In the genomic region with DNA sequence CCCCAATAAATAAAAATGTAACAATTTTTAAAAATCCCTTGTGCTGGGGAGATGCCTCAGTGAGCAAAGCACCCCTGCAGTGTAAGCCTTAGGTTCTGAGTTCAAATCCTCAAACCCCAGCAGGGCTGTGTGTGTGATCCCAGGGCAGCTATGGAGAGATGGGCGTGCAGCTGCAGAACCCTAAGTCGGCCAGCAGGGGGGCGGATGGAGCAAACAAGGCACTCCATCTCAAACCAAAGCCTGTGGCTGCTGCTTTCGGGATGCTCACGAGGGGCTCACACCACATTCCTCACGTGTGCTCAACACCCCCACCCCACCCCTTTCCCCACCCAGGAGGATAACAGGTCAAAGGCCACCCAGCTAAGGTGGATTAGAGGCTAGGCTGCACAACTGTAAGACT, we compare ENCODE assay signal across 8 mouse cellular contexts. TPM values are rescaled to one million over a fixed set of nuclear protein-coding genes. Genes with fewer than 3 reads are reported as not detected.
A peak's percentile ranks its signal among the peaks of the same experiment; 100 is the strongest.
DNase-seq lines count a peak whose midpoint lies in the region; ATAC-seq and TF ChIP-seq lines count a peak whose summit lies in the region.

No protein-coding gene starts in this region.

- TF ChIP-seq POLR2A in testis, adult 2 months (IDR thresholded peaks at IDR 0.05; ENCODE audit: control insufficient read depth, low read depth, low read length) = no peak

- H3K9me3 ChIP-seq in forebrain, embryonic 16.5 days (ENCODE audit: control insufficient read depth, low read length) = no peaks in the 10 kb centered on the region
- H3K9me3 ChIP-seq in limb, embryonic 13.5 days = no peaks in the 10 kb centered on the region

- peak; percentile 68 for TF ChIP-seq CTCF in testis, adult 2 months (IDR thresholded peaks at IDR 0.05; ENCODE audit: control insufficient read depth, insufficient read depth, insufficient replicate concordance, low read depth, low read length)

- H3K4me1 ChIP-seq in testis, adult 2 months (ENCODE audit: control insufficient read depth, insufficient read depth, low read length) = peaks cover 3% of the 10 kb centered on the region; the same call in 1 of the 2 replicates
- H3K4me1 ChIP-seq in forebrain, embryonic 16.5 days (replicated peaks; ENCODE audit: control insufficient read depth, insufficient read depth, low read length) = no peaks in the 10 kb centered on the region
- H3K4me1 ChIP-seq in limb, embryonic 13.5 days = peaks cover 27% of the 10 kb centered on the region

- no peaks in the 10 kb centered on the region for H3K36me3 ChIP-seq in testis, adult 2 months (ENCODE audit: control insufficient read depth, insufficient read depth, low read length)
- no peaks in the 10 kb centered on the region for H3K36me3 ChIP-seq in forebrain, embryonic 16.5 days (ENCODE audit: control insufficient read depth, insufficient read depth)
- H3K36me3 ChIP-seq in limb, embryonic 13.5 days = peaks cover 83% of the 10 kb centered on the region

- H3K9ac ChIP-seq in forebrain, embryonic 16.5 days (replicated peaks; ENCODE audit: low read depth, low read length) = no peak overlapping the region
- 0 out of 2 replicates have a peak overlapping the region, but pooled peaks have one; percentile 31 for H3K9ac ChIP-seq in limb, embryonic 13.5 days

- H3K4me3 ChIP-seq in testis, adult 2 months (ENCODE audit: control insufficient read depth, low read depth, low read length) = no peak overlapping the region
- H3K4me3 ChIP-seq in forebrain, embryonic 16.5 days (replicated peaks; ENCODE audit: low read length) = no peak overlapping the region
- H3K4me3 ChIP-seq in limb, embryonic 13.5 days = no peak overlapping the region

- H3K27ac ChIP-seq in testis, adult 2 months (ENCODE audit: control insufficient read depth, insufficient read depth, low read depth, low read length) = no peak overlapping the region; the same call in 1 of the 2 replicates
- H3K27ac ChIP-seq in forebrain, embryonic 16.5 days (ENCODE audit: low read length) = no peak overlapping the region
- H3K27ac ChIP-seq in limb, embryonic 13.5 days = peak overlapping the region; percentile 22; the same call in 1 of the 2 replicates

- no peaks in the 10 kb centered on the region for H3K27me3 ChIP-seq in testis, adult 2 months (ENCODE audit: control insufficient read depth, insufficient read depth, low read length)
- H3K27me3 ChIP-seq in forebrain, embryonic 16.5 days (replicated peaks; ENCODE audit: control insufficient read depth, insufficient read depth, low read length) = no peaks in the 10 kb centered on the region
- no peaks in the 10 kb centered on the region for H3K27me3 ChIP-seq in limb, embryonic 13.5 days

- peak; percentile 59; the same call in 1 of the 2 replicates for ATAC-seq in forebrain, embryonic 16.5 days
- peak; percentile 48 for ATAC-seq in inflammation-experienced regulatory T-cells, adult 6 months
- ATAC-seq in limb, embryonic 13.5 days (ENCODE audit: low FRiP score, low read depth) = peak; percentile 45; the same call in 1 of the 2 replicates

- WGBS in forebrain, embryonic 16.5 days = 2% methylated on average over 6 of the region's 6 CpGs
- 13% methylated on average over 6 of the region's 6 CpGs for WGBS in limb, embryonic 13.5 days

- H3K4me2 ChIP-seq in forebrain, embryonic 16.5 days (ENCODE audit: low read length) = no peak overlapping the region
- H3K4me2 ChIP-seq in limb, embryonic 13.5 days (replicated peaks) = no peak overlapping the region; the same call in 1 of the 2 replicates

- no peak for DNase-seq in testis, postnatal 14 days (ENCODE audit: low spot score)
- DNase-seq in cerebellum, adult 11-12 months = peak; percentile 65
- peak; percentile 35 to 47 for DNase-seq in natural killer cell, adult 2 months (ENCODE audit: low spot score in 2 of 2)
- peak; percentile 62 to 67 for DNase-seq in thymus, postnatal 36 days

RNA-seq across cellular contexts. Expression of gene Kank2, which starts 11.6 kb away (rescaled TPM):
- polyA plus RNA-seq in testis, adult 2 months (2012; rRNA removed) = 6.7 and 6.9 TPM in 2 replicates
- 3.2 and 3.7 TPM in 2 replicates for polyA plus RNA-seq in forebrain, embryonic 16.5 days (2015; fragmentation: Nextera tagmentation; extraction: Ambion mirVana)
- not detected for polyA plus RNA-seq in inflammation-experienced regulatory T-cells, adult 6 months (2017; shearing (Covaris generic))
- polyA plus RNA-seq in limb, embryonic 13.5 days (2015; fragmentation: Nextera tagmentation; extraction: Ambion mirVana) = 18.9 and 21.3 TPM in 2 replicates

RNA-seq across cellular contexts. Expression of gene Spc24, which starts 26.8 kb away (rescaled TPM):
- 16.5 and 17.1 TPM in 2 replicates for polyA plus RNA-seq in testis, adult 2 months (2012; rRNA removed)
- polyA plus RNA-seq in forebrain, embryonic 16.5 days (2015; fragmentation: Nextera tagmentation; extraction: Ambion mirVana) = 35.1 and 42.8 TPM in 2 replicates
- 10 to 100 TPM in 1 of 3 experiments, 1 to 10 TPM in 2; 5.5 to 54.9 (median 8.6) TPM for polyA plus RNA-seq in inflammation-experienced regulatory T-cells, adult 6 months (2017; shearing (Covaris generic))
- polyA plus RNA-seq in limb, embryonic 13.5 days (2015; fragmentation: Nextera tagmentation; extraction: Ambion mirVana) = 109 and 117 TPM in 2 replicates

RNA-seq across cellular contexts. Expression of gene Angptl8, which starts 48.4 kb away (rescaled TPM):
- not detected in 2 replicates for polyA plus RNA-seq in testis, adult 2 months (2012; rRNA removed)
- 0.51 TPM in 1 of 2 replicates, not detected in the other for polyA plus RNA-seq in forebrain, embryonic 16.5 days (2015; fragmentation: Nextera tagmentation; extraction: Ambion mirVana)
- polyA plus RNA-seq in inflammation-experienced regulatory T-cells, adult 6 months (2017; shearing (Covaris generic)) = not detected
- 0.67 and 0.91 TPM in 2 replicates for polyA plus RNA-seq in limb, embryonic 13.5 days (2015; fragmentation: Nextera tagmentation; extraction: Ambion mirVana)
